Mouse (Mus musculus): Measurements from ENCODE around the gene Gng13. TPM values are rescaled to one million over a fixed set of nuclear protein-coding genes. Genes with fewer than 3 reads are reported as not detected.
A peak's percentile ranks its signal among the peaks of the same experiment; 100 is the strongest.

Gng13 gene
- polyA plus RNA-seq, 1 experiment from 2014 or later, result 44.9 TPM

DNA sequence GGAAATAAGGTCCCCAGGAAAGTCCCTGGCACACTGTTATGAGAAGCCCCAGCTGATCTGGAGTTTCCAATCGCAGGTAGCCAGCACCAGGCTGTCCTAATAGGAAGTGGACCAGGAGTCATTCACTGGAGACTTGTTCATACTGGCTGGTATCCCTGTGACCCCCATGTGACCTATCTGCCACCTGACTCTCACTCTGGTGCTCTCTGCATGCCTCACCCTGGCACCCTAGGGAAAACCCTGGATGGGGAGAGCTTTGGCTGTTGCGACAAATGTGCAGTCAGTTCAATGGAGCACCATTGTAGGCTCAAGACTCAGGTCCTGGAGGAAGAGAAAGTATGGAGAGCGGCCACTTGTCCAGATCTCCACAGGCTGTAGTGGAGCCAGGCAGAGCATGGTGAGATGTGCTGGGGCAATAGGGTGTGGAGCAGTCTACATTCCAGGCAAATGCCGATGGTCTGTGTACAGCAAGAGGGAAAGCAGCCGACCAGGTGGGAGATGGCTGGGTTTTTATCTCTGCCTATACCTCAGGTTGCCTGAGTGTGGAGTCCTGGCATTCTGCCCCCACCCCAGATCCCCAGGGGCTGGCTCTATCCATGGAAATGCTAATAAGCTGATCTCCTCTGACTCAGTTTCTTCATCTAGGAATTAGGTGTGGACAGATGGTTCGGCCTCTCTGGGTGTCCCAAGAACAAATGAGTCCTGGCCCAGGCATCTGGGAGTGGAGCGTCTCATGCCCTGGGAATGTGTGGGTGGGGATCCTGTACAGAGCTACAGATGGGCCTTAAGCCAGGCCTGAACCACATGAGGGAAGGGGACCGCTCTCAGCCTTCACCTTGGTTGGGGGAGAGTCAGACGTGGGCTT, 39.6 kb downstream of the Gng13 start:
- no peak for ATAC-seq (ENCODE audit: insufficient number of reproducible peaks, low FRiP score, low TSS enrichment, low read depth)
- no peak overlapping the region for H3K27ac ChIP-seq (replicated peaks)

DNA sequence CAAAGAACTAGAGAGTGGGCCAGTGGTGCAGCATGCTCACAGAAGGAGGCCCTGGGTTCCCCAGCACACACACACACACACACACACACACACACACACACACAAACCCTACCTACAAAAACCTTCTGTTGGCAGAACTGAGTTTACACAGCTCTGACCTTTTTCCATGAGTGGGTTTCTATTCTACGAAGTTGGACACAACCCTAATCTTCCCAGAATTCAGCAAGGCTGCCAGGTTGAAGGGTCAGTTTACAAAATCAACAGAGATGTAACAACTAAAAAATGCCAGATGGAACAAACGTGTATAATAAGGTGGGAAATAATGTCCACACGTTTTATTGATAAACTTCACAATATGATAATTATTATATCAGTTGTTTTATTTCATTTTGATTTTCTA, 40.7 kb downstream of the Gng13 start:
- no peak overlapping the region for H3K4me2 ChIP-seq (replicated peaks)

More for the DNA sequence above, 39.6 kb downstream of the Gng13 start:
- Histone ChIP-seq H3K36me3 (no peaks in the 10 kb centered on the region), H3K9ac (no peak overlapping the region), H3K4me1 (peaks cover under 1% of the 10 kb centered on the region; the same call in 1 of the 2 replicates), H3K9me3 (replicated peaks) (no peaks in the 10 kb centered on the region), H3K4me3 (replicated peaks) (no peak overlapping the region), H3K4me2 (replicated peaks) (no peak overlapping the region), H3K27me3 (no peaks in the 10 kb centered on the region)
- WGBS, result 75% methylated on average over 9 of the region's 9 CpGs

DNA sequence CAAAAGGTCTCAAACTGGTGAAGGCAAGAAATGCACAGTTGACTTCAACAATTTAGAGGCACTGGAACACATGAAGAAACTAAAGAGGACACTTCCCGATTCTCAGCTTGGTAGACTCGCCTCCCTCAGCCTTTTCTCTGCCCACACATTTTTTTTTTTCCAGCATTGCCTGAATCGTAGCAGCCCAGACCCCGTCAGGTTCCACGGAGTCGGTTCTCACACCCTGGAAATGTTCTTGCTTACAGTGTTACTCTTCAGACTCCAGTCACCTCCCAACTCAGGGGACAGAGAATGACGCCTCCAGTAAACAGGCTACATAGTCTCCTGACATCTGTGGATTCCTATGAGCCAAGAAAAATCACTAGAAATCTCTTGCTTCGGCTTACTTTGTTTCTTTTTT, 43.2 kb downstream of the Gng13 start:
- H3K27me3 ChIP-seq, result no peaks in the 10 kb centered on the region
- ATAC-seq (ENCODE audit: insufficient number of reproducible peaks, low FRiP score, low TSS enrichment, low read depth), result no peak
- no peak overlapping the region for H3K4me2 ChIP-seq (replicated peaks)
- H3K4me1 ChIP-seq, result no peaks in the 10 kb centered on the region
- no peak overlapping the region for H3K4me3 ChIP-seq (replicated peaks)
- H3K36me3 ChIP-seq, result no peaks in the 10 kb centered on the region
- no peak overlapping the region for H3K27ac ChIP-seq (replicated peaks)
- no peak overlapping the region for H3K9ac ChIP-seq
- WGBS, result 69% methylated on average over 8 of the region's 8 CpGs
- no peaks in the 10 kb centered on the region for H3K9me3 ChIP-seq (replicated peaks)

More for the DNA sequence above, 40.7 kb downstream of the Gng13 start:
- no peaks in the 10 kb centered on the region for H3K27me3 ChIP-seq
- ATAC-seq (ENCODE audit: insufficient number of reproducible peaks, low FRiP score, low TSS enrichment, low read depth), result no peak
- H3K9me3 ChIP-seq (replicated peaks), result no peaks in the 10 kb centered on the region
- WGBS, result 56% methylated on average over 3 of the region's 3 CpGs
- H3K4me1 ChIP-seq, result no peaks in the 10 kb centered on the region
- H3K9ac ChIP-seq, result no peak overlapping the region
- H3K36me3 ChIP-seq, result no peaks in the 10 kb centered on the region
- H3K27ac ChIP-seq (replicated peaks), result no peak overlapping the region
- H3K4me3 ChIP-seq (replicated peaks), result no peak overlapping the region

DNA sequence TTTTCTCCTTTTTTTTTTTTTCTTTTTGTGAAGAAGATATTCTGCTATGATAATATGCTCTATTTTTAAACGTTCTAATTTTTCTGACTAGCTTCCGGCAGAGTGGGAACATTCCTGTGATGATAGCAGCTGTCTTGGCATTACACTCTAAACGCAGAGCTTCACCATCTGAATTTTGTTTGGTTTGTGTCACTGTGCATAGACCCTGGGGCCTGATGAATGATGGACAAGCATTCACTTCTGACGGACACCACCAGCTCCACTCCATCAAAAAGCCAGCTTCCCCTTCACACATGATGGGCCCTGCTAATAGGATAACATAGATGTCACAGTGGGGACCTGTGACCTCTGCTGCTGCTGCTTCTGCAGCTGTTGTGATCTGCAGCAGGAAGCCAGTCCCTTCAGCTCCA, 44.6 kb downstream of the Gng13 start:
- ATAC-seq (ENCODE audit: insufficient number of reproducible peaks, low FRiP score, low TSS enrichment, low read depth), result no peak
- Histone ChIP-seq H3K27ac (replicated peaks) (no peak overlapping the region), H3K27me3 (no peaks in the 10 kb centered on the region), H3K4me2 (replicated peaks) (no peak overlapping the region), H3K9ac (no peak overlapping the region), H3K4me3 (replicated peaks) (no peak overlapping the region), H3K36me3 (no peaks in the 10 kb centered on the region), H3K9me3 (replicated peaks) (no peaks in the 10 kb centered on the region), H3K4me1 (no peaks in the 10 kb centered on the region)
- 33% methylated on average over 4 of the region's 4 CpGs for WGBS

DNA sequence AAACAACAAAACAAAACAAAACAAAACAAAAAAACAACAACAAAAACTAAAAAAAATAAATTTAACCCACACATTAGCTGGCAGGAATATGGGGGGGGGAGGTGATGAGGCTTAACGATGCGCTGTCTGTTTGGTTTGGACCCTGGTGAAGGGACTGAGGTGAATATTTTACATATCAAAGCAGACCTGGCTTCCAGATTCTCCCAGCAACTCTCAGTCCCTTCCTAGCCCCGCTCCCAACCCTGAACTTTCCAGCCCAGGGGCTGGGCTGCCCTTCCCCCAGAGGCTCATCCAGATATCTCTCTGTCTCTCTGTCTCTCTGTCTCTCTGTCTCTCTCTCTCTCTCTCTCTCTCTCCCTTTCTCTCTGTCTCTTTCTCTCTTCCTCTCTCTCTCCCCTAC, 45.6 kb downstream of the Gng13 start:
- Histone ChIP-seq H3K4me3 (replicated peaks) (no peak overlapping the region), H3K4me1 (no peaks in the 10 kb centered on the region), H3K36me3 (no peaks in the 10 kb centered on the region), H3K27ac (replicated peaks) (no peak overlapping the region), H3K9ac (no peak overlapping the region), H3K4me2 (replicated peaks) (no peak overlapping the region), H3K9me3 (replicated peaks) (no peaks in the 10 kb centered on the region), H3K27me3 (peaks cover 4% of the 10 kb centered on the region; the same call in 1 of the 2 replicates)
- WGBS, result 40% methylated on average over 3 of the region's 3 CpGs
- ATAC-seq (ENCODE audit: insufficient number of reproducible peaks, low FRiP score, low TSS enrichment, low read depth), result no peak

DNA sequence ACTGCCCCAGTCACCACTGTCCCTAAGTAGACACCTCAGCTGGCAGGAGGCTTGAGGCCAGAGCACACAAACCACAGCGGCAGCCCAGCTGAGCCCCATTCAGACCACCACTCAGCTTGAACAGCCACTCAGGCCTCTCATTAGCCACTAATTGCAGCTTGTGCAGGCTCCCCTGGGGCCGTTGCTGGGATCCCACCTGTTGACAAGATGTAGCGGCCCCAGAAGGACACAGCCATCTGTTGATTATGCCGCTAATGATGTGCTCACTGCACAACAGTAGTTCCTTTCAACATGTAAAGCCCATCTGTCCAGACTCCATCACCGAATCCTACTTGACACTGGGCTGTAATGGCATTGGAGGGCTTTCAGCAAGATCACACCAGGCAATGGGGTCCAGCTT, 48.9 kb downstream of the Gng13 start:
- H3K27ac ChIP-seq (replicated peaks), result no peak overlapping the region
- no peaks in the 10 kb centered on the region for H3K9me3 ChIP-seq (replicated peaks)
- no peaks in the 10 kb centered on the region for H3K36me3 ChIP-seq
- H3K27me3 ChIP-seq, result peaks cover 8% of the 10 kb centered on the region; the same call in 1 of the 2 replicates
- H3K4me3 ChIP-seq (replicated peaks), result no peak overlapping the region
- H3K4me1 ChIP-seq, result no peaks in the 10 kb centered on the region
- peak; percentile 76 for ATAC-seq (ENCODE audit: insufficient number of reproducible peaks, low FRiP score, low TSS enrichment, low read depth)
- no peak overlapping the region for H3K4me2 ChIP-seq (replicated peaks)
- H3K9ac ChIP-seq, result no peak overlapping the region
- whole genome bisulfite sequencing, result 33% methylated on average over 5 of the region's 5 CpGs

Small RNAs within 50 kb of the gene (microRNA-seq; reads per million reads assigned to microRNA genes)
- gene Gm25083 (ENCODE audit: borderline number of aligned reads), result not detected

Other genes with a start within 250 kb of the Gng13 start
- 0.17 and 0.27 TPM in 2 replicates for gene Sstr5, start 219.9 kb upstream of the Gng13 start, polyA plus RNA-seq (2015; fragmentation: Nextera tagmentation; extraction: Ambion mirVana)
- 13.1 and 13.7 TPM in 2 replicates for gene Sox8, start 146.5 kb upstream of the Gng13 start, polyA plus RNA-seq (2015; fragmentation: Nextera tagmentation; extraction: Ambion mirVana)
- 29.0 and 31.4 TPM in 2 replicates for gene Lmf1, start 138.1 kb upstream of the Gng13 start, polyA plus RNA-seq (2015; fragmentation: Nextera tagmentation; extraction: Ambion mirVana)
- 22.6 and 24.5 TPM in 2 replicates for gene Chtf18, start 10.2 kb downstream of the Gng13 start, polyA plus RNA-seq (2015; fragmentation: Nextera tagmentation; extraction: Ambion mirVana)
- gene Rpusd1, start 10.5 kb downstream of the Gng13 start, polyA plus RNA-seq (2015; fragmentation: Nextera tagmentation; extraction: Ambion mirVana), result 25.1 and 26.0 TPM in 2 replicates
- 2.4 and 3.9 TPM in 2 replicates for gene Mslnl, start 18.9 kb downstream of the Gng13 start, polyA plus RNA-seq (2015; fragmentation: Nextera tagmentation; extraction: Ambion mirVana)
- 24.2 and 31.4 TPM in 2 replicates for gene Msln, start 37.2 kb downstream of the Gng13 start, polyA plus RNA-seq (2015; fragmentation: Nextera tagmentation; extraction: Ambion mirVana)
- gene Narfl, start 56.6 kb downstream of the Gng13 start, polyA plus RNA-seq (2015; fragmentation: Nextera tagmentation; extraction: Ambion mirVana), result 26.9 and 27.1 TPM in 2 replicates
- gene Haghl, start 68.5 kb downstream of the Gng13 start, polyA plus RNA-seq (2015; fragmentation: Nextera tagmentation; extraction: Ambion mirVana), result 62.0 and 67.2 TPM in 2 replicates
- gene Ccdc78, start 69.4 kb downstream of the Gng13 start, polyA plus RNA-seq (2015; fragmentation: Nextera tagmentation; extraction: Ambion mirVana), result 2.9 and 4.8 TPM in 2 replicates
- 95.7 and 99.3 TPM in 2 replicates for gene Fam173a, start 75.7 kb downstream of the Gng13 start, polyA plus RNA-seq (2015; fragmentation: Nextera tagmentation; extraction: Ambion mirVana)
- not detected in 2 replicates for gene AC134908.4, start 78.5 kb downstream of the Gng13 start, polyA plus RNA-seq (2015; fragmentation: Nextera tagmentation; extraction: Ambion mirVana)
- gene Metrn, start 80.0 kb downstream of the Gng13 start, polyA plus RNA-seq (2015; fragmentation: Nextera tagmentation; extraction: Ambion mirVana), result 41.8 and 44.8 TPM in 2 replicates
- 3.8 and 4.0 TPM in 2 replicates for gene Fbxl16, start 91.9 kb downstream of the Gng13 start, polyA plus RNA-seq (2015; fragmentation: Nextera tagmentation; extraction: Ambion mirVana)
- 24.7 and 27.1 TPM in 2 replicates for gene Wdr24, start 106.5 kb downstream of the Gng13 start, polyA plus RNA-seq (2015; fragmentation: Nextera tagmentation; extraction: Ambion mirVana)
- gene Jmjd8, start 111.7 kb downstream of the Gng13 start, polyA plus RNA-seq (2015; fragmentation: Nextera tagmentation; extraction: Ambion mirVana), result 44.9 and 46.2 TPM in 2 replicates
- 343 and 364 TPM in 2 replicates for gene Stub1, start 116.2 kb downstream of the Gng13 start, polyA plus RNA-seq (2015; fragmentation: Nextera tagmentation; extraction: Ambion mirVana)
- gene Rhbdl1, start 120.1 kb downstream of the Gng13 start, polyA plus RNA-seq (2015; fragmentation: Nextera tagmentation; extraction: Ambion mirVana), result 2.7 and 3.2 TPM in 2 replicates
- 2.5 and 3.5 TPM in 2 replicates for gene Gm20683, start 124.6 kb downstream of the Gng13 start, polyA plus RNA-seq (2015; fragmentation: Nextera tagmentation; extraction: Ambion mirVana)
- 24.5 and 25.8 TPM in 2 replicates for gene Rhot2, start 127.7 kb downstream of the Gng13 start, polyA plus RNA-seq (2015; fragmentation: Nextera tagmentation; extraction: Ambion mirVana)
- 21.5 and 32.1 TPM in 2 replicates for gene Wdr90, start 144.3 kb downstream of the Gng13 start, polyA plus RNA-seq (2015; fragmentation: Nextera tagmentation; extraction: Ambion mirVana)
- gene Mcrip2, start 151.6 kb downstream of the Gng13 start, polyA plus RNA-seq (2015; fragmentation: Nextera tagmentation; extraction: Ambion mirVana), result 13.4 and 15.7 TPM in 2 replicates
- 49.6 and 51.8 TPM in 2 replicates for gene Mettl26, start 157.9 kb downstream of the Gng13 start, polyA plus RNA-seq (2015; fragmentation: Nextera tagmentation; extraction: Ambion mirVana)
- gene Wfikkn1, start 163.7 kb downstream of the Gng13 start, polyA plus RNA-seq (2015; fragmentation: Nextera tagmentation; extraction: Ambion mirVana), result 0.62 and 0.83 TPM in 2 replicates
- 35.8 and 38.9 TPM in 2 replicates for gene Rab40c, start 202.6 kb downstream of the Gng13 start, polyA plus RNA-seq (2015; fragmentation: Nextera tagmentation; extraction: Ambion mirVana)
- gene Pigq, start 227.8 kb downstream of the Gng13 start, polyA plus RNA-seq (2015; fragmentation: Nextera tagmentation; extraction: Ambion mirVana), result 51.1 and 58.4 TPM in 2 replicates
- gene Nhlrc4, start 227.8 kb downstream of the Gng13 start, polyA plus RNA-seq (2015; fragmentation: Nextera tagmentation; extraction: Ambion mirVana), result 2.7 and 5.8 TPM in 2 replicates
- gene A930017K11Rik, start 235.4 kb downstream of the Gng13 start, polyA plus RNA-seq (2015; fragmentation: Nextera tagmentation; extraction: Ambion mirVana), result 0.24 and 0.28 TPM in 2 replicates

Data from embryonic facial prominence, embryonic 15.5 days (tissue).